Mouse (Mus musculus) spleen, adult 2 months (tissue): Measurements from ENCODE around the gene Wscd2.

Source experiments
- CTCF ChIP-seq: fragments of 200-500 bp; IDR thresholded peaks from 2 replicates; pipeline ENCODE4 v1.5.1; 2011; ENCODE audit warnings: mild to moderate bottlenecking, inconsistent platforms; ENCODE audit not compliant: insufficient read depth, insufficient read length, insufficient replicate concordance; ENCODE audit errors: extremely low read depth
- POLR2A ChIP-seq: fragments of 200-500 bp; IDR thresholded peaks from 2 replicates; pipeline ENCODE4 v1.6.1; 2011; ENCODE audit warnings: low read depth, low read length, inconsistent platforms

- TF ChIP-seq CTCF, result no peak
- TF ChIP-seq POLR2A, result no peak
These were observed 32.9 kb upstream of the Wscd2 start for GRCm38 (mm10) chr5:113457260-113457659.
